Mouse (Mus musculus) embryonic facial prominence, embryonic 13.5 days (tissue): ENCODE results near the gene Yju2. TPM values are rescaled to one million over a fixed set of nuclear protein-coding genes. Genes with fewer than 3 reads are reported as not detected.

Experiments
- ATAC-seq: fragments of 200-750 bp; cut with Nextera tagmentation; 2 replicates; pipeline ENCODE4 v1.8.0; 2017; ENCODE audit warnings: low read depth; ENCODE audit not compliant: insufficient number of reproducible peaks, insufficient read depth, low FRiP score, low TSS enrichment
- H3K27ac ChIP-seq: fragments of 300-500 bp; sonication (generic); 2 replicates; pipeline ENCODE4 v1.5.1; 2015; ENCODE audit warnings: moderate library complexity, mild to moderate bottlenecking, inconsistent platforms
- H3K27me3 ChIP-seq: fragments of 300-500 bp; sonication (generic); 2 replicates; pipeline ENCODE4 v1.6.1; 2015; ENCODE audit warnings: mild to moderate bottlenecking, inconsistent platforms
- H3K36me3 ChIP-seq: fragments of 300-500 bp; sonication (generic); 2 replicates; pipeline ENCODE4 v1.6.1; 2015; ENCODE audit warnings: mild to moderate bottlenecking, inconsistent platforms
- H3K4me1 ChIP-seq: fragments of 300-500 bp; sonication (generic); 2 replicates; pipeline ENCODE4 v1.6.1; 2015; ENCODE audit warnings: inconsistent platforms
- H3K4me2 ChIP-seq: fragments of 300-500 bp; sonication (generic); 2 replicates; pipeline ENCODE4 v1.6.1; 2015; ENCODE audit warnings: moderate library complexity, mild to moderate bottlenecking, inconsistent platforms
- H3K4me3 ChIP-seq: fragments of 300-500 bp; sonication (generic); 2 replicates; pipeline ENCODE4 v1.5.1; 2015; ENCODE audit warnings: mild to moderate bottlenecking, inconsistent platforms
- H3K9ac ChIP-seq: fragments of 300-500 bp; sonication (generic); 2 replicates; pipeline ENCODE4 v1.6.1; 2015; ENCODE audit warnings: mild to moderate bottlenecking, inconsistent platforms
- H3K9me3 ChIP-seq: fragments of 300-500 bp; sonication (generic); 2 replicates; pipeline ENCODE4 v1.6.1; 2016; ENCODE audit warnings: inconsistent platforms
- WGBS: fragments of 180-500 bp; shearing (Covaris S2); methylation state at CpG from one replicate; pipeline ENCODE4 v1.1.7; 2015; ENCODE audit warnings: mixed read lengths; 5-methylcytosine and 5-hydroxymethylcytosine counted together
- polyA plus RNA-seq: library from polyadenylated mRNA; unstranded; fragments of >200 nt; fragmentation: Nextera tagmentation; extraction: Ambion mirVana; gene quantifications from 2 replicates; pipeline ENCODE4 v1.2.1, GENCODE M21; 2015

The Yju2 gene
- polyA plus RNA-seq, 1 experiment from 2014 or later, result 27.0 TPM

DNA sequence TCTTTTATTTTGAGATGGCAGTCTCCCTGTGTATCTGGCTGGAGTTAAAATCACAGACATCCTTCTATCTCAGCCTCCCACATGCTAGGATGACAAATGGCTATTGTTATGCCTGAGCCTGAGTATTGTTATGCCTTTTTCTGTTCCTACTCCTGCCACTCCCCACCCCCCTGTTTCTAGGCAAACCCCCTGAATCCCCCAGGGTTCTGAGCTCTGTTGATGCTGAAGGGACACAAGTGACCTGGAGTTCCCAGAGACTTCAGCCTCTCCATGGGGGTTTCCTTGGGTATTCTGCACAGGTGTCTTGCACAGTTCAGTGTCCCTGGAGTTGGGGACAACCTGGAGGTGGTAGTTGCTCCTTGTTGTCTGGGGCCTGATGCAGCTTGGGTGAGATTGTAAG is 6.9 kb upstream of the Yju2 start:
- Histone ChIP-seq H3K4me3 (no peak overlapping the region), H3K9me3 (no peaks in the 10 kb centered on the region), H3K36me3 (no peaks in the 10 kb centered on the region), H3K9ac (no peak overlapping the region), H3K4me2 (no peak overlapping the region), H3K27me3 (peaks cover 26% of the 10 kb centered on the region), H3K27ac (no peak overlapping the region), H3K4me1 (peaks cover 10% of the 10 kb centered on the region)
- no peak for ATAC-seq

- H3K4me2 ChIP-seq, result no peak within 1 kb of the TSS
- peaks cover 15% of the 10 kb centered on the region for H3K4me1 ChIP-seq
- H3K36me3 ChIP-seq, result no peaks in the 10 kb centered on the region
- ATAC-seq, result no peak
- no peak within 1 kb of the TSS for H3K9ac ChIP-seq
- peaks cover 26% of the 10 kb centered on the region for H3K27me3 ChIP-seq
- 68% methylated on average over 6 of the region's 6 CpGs for WGBS
- no peak within 1 kb of the TSS for H3K27ac ChIP-seq
- no peak within 1 kb of the TSS for H3K4me3 ChIP-seq
- H3K9me3 ChIP-seq, result no peaks in the 10 kb centered on the region
Measured at GRCm38 (mm10) chr17:55952447-55953027, 6.4 kb upstream of the Yju2 start, which contains the start of gene Ebi3. TSS of gene Ebi3 (plus strand) at chr17:55952640.

- Histone ChIP-seq H3K27ac (no peak overlapping the region), H3K4me2 (no peak overlapping the region), H3K4me1 (peaks cover 23% of the 10 kb centered on the region), H3K9me3 (no peaks in the 10 kb centered on the region), H3K9ac (no peak overlapping the region), H3K4me3 (no peak overlapping the region), H3K36me3 (no peaks in the 10 kb centered on the region), H3K27me3 (peaks cover 26% of the 10 kb centered on the region)
- 75% methylated on average over 6 of the region's 6 CpGs for WGBS
- no peak for ATAC-seq
Measured at GRCm38 (mm10) chr17:55953751-55954150, 5.1 kb upstream of the Yju2 start.

DNA sequence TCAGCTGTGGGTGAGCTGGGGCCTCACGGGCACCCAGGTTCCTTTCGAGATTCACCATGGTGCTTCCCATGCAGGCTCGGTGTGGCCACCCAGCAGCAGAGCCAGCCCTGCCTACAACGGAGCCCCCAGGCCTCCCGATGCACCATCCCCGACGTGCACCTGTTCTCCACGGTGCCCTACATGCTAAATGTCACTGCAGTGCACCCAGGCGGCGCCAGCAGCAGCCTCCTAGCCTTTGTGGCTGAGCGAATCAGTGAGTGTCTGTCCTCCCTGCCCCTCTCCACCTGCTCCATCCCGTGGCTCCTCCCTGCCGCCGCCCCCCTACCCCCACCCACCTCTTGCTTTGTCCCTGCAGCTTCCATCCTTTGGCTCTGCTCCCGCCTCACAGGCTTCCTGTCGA is 4.7 kb upstream of the Yju2 start:
- Histone ChIP-seq H3K27ac (no peak overlapping the region), H3K27me3 (peaks cover 26% of the 10 kb centered on the region), H3K4me3 (no peak overlapping the region), H3K4me1 (peaks cover 23% of the 10 kb centered on the region), H3K36me3 (no peaks in the 10 kb centered on the region), H3K9me3 (no peaks in the 10 kb centered on the region), H3K4me2 (no peak overlapping the region), H3K9ac (no peak overlapping the region)
- ATAC-seq, result no peak
- 37% methylated on average over 16 of the region's 16 CpGs for WGBS

GRCm38 (mm10) chr17:55956129-55956528 is 2.8 kb upstream of the Yju2 start:
- ATAC-seq, result no peak
- Histone ChIP-seq H3K9ac (peak overlapping the region; percentile 66), H3K36me3 (peaks cover 4% of the 10 kb centered on the region; the same call in 1 of the 2 replicates), H3K27ac (no peak overlapping the region), H3K4me1 (peaks cover 30% of the 10 kb centered on the region), H3K4me2 (peak overlapping the region; percentile 82), H3K4me3 (peak overlapping the region; percentile 49), H3K27me3 (peaks cover 22% of the 10 kb centered on the region), H3K9me3 (no peaks in the 10 kb centered on the region)
- under 1% methylated on average over 26 of the region's 26 CpGs for WGBS

GRCm38 (mm10) chr17:55956591-55956990 is 2.3 kb upstream of the Yju2 start:
- H3K36me3 ChIP-seq, result peaks cover 9% of the 10 kb centered on the region
- H3K27ac ChIP-seq, result no peak overlapping the region
- peak overlapping the region; percentile 49 for H3K4me3 ChIP-seq
- peaks cover 30% of the 10 kb centered on the region for H3K4me1 ChIP-seq
- 42% methylated on average over 6 of the region's 6 CpGs for WGBS
- H3K4me2 ChIP-seq, result peak overlapping the region; percentile 82
- H3K9me3 ChIP-seq, result no peaks in the 10 kb centered on the region
- peaks cover 22% of the 10 kb centered on the region for H3K27me3 ChIP-seq
- no peak for ATAC-seq
- H3K9ac ChIP-seq, result peak overlapping the region; percentile 66

DNA sequence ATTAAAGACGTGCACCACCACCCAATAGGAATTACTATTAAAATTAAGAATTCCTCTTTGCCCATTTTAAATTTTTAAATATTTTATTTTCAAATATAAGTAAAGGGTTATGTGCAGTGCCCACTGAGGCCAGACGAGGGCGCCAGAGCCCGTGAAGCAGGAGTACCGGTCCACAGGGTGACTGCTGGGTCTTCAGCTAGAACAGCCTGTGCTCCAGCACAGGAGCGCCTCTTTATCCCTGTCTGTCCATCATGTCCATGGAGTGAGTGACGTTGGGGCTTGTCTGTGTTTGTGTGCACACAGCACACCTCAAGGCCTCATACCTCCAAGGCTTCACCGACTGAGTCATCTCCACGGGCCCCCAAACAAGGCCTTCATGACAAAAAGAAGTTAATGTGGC is 1.7 kb upstream of the Yju2 start:
- H3K9me3 ChIP-seq, result no peaks in the 10 kb centered on the region
- no peak overlapping the region for H3K4me3 ChIP-seq
- H3K4me1 ChIP-seq, result peaks cover 30% of the 10 kb centered on the region
- H3K9ac ChIP-seq, result no peak overlapping the region
- peaks cover 15% of the 10 kb centered on the region for H3K36me3 ChIP-seq
- 0 out of 2 replicates have a peak overlapping the region, but pooled peaks have one; percentile 82 for H3K4me2 ChIP-seq
- 13% methylated on average over 9 of the region's 9 CpGs for WGBS
- no peak for ATAC-seq
- no peak overlapping the region for H3K27ac ChIP-seq
- H3K27me3 ChIP-seq, result peaks cover 22% of the 10 kb centered on the region

- H3K4me1 ChIP-seq, result peaks cover 32% of the 10 kb centered on the region
- H3K36me3 ChIP-seq, result peaks cover 19% of the 10 kb centered on the region
- H3K27ac ChIP-seq, result peak overlapping the region; percentile 97
- H3K4me3 ChIP-seq, result peak overlapping the region; percentile 53
- H3K27me3 ChIP-seq, result peaks cover 22% of the 10 kb centered on the region
- H3K9ac ChIP-seq, result peak overlapping the region; percentile 71
- ATAC-seq, result no peak
- no peaks in the 10 kb centered on the region for H3K9me3 ChIP-seq
- 78% methylated on average over 13 of the region's 13 CpGs for WGBS
- H3K4me2 ChIP-seq, result peak overlapping the region; percentile 77
Measured at GRCm38 (mm10) chr17:55957726-55958583, 944 bp upstream of the Yju2 start.

DNA sequence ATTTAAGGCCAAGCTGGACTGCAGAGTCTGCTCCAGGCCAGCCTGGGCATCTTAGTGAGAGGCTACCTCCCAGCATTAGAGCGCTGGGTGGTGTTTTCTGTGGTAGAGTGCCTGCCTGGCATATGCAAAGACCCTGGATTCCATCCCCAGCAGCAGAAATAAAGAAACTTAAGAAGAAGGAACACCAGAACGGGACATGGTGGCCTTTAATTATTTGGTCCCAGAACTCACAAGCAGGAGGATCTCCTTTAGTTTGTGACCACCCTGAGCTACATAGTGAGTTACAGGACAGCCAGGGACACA is 364 bp upstream of the Yju2 start:
- Histone ChIP-seq H3K9me3 (no peaks in the 10 kb centered on the region), H3K4me1 (peaks cover 36% of the 10 kb centered on the region), H3K27ac (peak overlapping the region; percentile 97), H3K36me3 (peaks cover 21% of the 10 kb centered on the region), H3K4me3 (peak overlapping the region; percentile 53), H3K4me2 (peak overlapping the region; percentile 77), H3K9ac (peak overlapping the region; percentile 71), H3K27me3 (peaks cover 22% of the 10 kb centered on the region)
- 31% methylated on average over 2 of the region's 2 CpGs for WGBS
- ATAC-seq, result no peak

DNA sequence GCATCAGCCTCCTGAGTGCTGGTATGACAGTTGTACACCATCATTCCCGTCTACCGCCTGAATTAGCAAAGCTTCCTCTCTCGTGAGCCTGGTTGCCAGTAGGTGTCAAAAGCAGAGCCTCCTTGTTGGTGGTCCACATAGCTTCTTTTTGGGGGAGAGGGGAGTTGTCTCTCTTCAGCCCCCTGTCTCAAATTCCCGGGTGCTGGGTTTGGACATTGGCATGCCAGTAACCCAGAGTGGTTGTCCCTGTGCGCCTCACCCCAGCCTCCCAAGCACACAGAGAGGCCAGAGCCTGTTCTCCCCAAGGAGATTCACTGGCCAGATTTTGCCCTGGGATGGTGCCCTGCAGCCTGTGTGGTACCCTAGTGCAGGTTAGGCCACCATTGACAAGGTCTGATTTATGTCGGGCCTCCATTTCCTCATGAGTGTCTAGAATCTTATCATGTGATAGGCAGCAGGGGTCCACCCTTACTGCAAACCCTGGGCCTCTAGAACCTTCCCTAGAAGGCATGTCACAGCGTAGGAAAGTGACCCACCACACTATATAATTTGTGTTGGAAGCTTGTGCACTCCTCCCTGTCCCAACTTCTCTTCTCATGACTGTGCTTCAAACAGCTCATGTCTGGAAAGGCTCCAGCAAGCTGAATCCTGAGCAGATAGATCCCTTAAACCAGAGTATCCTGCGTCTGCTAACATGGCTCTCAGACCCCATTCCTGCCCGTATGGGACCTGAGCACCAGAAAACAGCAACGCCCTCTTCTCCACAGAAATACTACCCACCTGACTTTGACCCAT is 1.2 kb downstream of the Yju2 start:
- Histone ChIP-seq H3K4me2 (peak overlapping the region; percentile 63), H3K4me3 (peak overlapping the region; percentile 53), H3K9me3 (no peaks in the 10 kb centered on the region), H3K9ac (peak overlapping the region; percentile 64), H3K27me3 (peaks cover 6% of the 10 kb centered on the region; the same call in 1 of the 2 replicates), H3K36me3 (peaks cover 37% of the 10 kb centered on the region), H3K27ac (peak overlapping the region; percentile 97), H3K4me1 (peaks cover 36% of the 10 kb centered on the region)
- ATAC-seq, result no peak
- 70% methylated on average over 10 of the region's 10 CpGs for WGBS

GRCm38 (mm10) chr17:55960791-55961190 is 1.9 kb downstream of the Yju2 start:
- no peak for ATAC-seq
- no peak overlapping the region for H3K4me3 ChIP-seq
- peaks cover 36% of the 10 kb centered on the region for H3K4me1 ChIP-seq
- H3K27me3 ChIP-seq, result 0 out of 2 replicates have a peak, but pooled peaks cover under 1% of the 10 kb centered on the region
- no peak overlapping the region for H3K4me2 ChIP-seq
- H3K27ac ChIP-seq, result no peak overlapping the region
- H3K9ac ChIP-seq, result no peak overlapping the region
- peaks cover 41% of the 10 kb centered on the region for H3K36me3 ChIP-seq
- no peaks in the 10 kb centered on the region for H3K9me3 ChIP-seq
